Mouse (Mus musculus) thymus, adult 2 months (tissue): ENCODE measurements around the gene Fcgbp.

Source experiments
- CTCF ChIP-seq: fragments of 200-500 bp; IDR thresholded peaks from 2 replicates; pipeline ENCODE4 v1.5.1; 2012; ENCODE audit warnings: mild to moderate bottlenecking, control low read depth, low read length, moderate library complexity, borderline replicate concordance; ENCODE audit not compliant: control insufficient read depth, poor library complexity, insufficient read depth; ENCODE audit errors: extremely low read depth
- POLR2A ChIP-seq: fragments of 200-500 bp; IDR thresholded peaks from 2 replicates; pipeline ENCODE4 v1.6.1; 2012; ENCODE audit warnings: mild to moderate bottlenecking, low read length, control low read depth, moderate library complexity; ENCODE audit not compliant: control insufficient read depth, poor library complexity, insufficient read depth; ENCODE audit errors: extremely low read depth

- TF ChIP-seq CTCF = no peak
- TF ChIP-seq POLR2A = no peak
Observed at GRCm38 (mm10) chr7:28084215-28084614, 13.2 kb downstream of the Fcgbp start.
